Mouse (Mus musculus) spleen, adult 2 months (tissue): ENCODE data around the gene Calcoco1.

Experiments
- CTCF ChIP-seq: fragments of 200-500 bp; IDR thresholded peaks from 2 replicates; pipeline ENCODE4 v1.5.1; 2011; ENCODE audit warnings: mild to moderate bottlenecking, inconsistent platforms; ENCODE audit not compliant: insufficient read depth, insufficient read length, insufficient replicate concordance; ENCODE audit errors: extremely low read depth
- POLR2A ChIP-seq: fragments of 200-500 bp; IDR thresholded peaks from 2 replicates; pipeline ENCODE4 v1.6.1; 2011; ENCODE audit warnings: low read depth, low read length, inconsistent platforms

DNA sequence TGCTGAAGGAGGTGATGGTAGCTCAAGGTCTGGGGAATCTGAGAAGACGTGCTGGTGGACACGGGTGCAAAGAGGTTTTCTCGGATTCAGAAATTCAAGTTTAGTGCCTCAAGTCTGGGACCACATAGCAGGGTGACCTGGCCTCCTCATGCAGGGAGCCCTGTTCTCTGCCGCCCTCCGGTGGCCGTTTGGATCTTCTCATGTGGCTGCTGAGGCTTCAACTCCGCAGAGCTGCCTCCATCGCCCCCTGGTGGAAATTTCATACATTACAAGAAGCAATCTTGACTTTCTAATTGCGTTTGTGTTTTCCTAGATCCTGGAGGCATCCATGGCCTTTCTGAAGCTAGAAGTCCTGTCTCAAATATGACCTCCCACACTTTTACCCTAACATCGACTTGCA, 20.6 kb upstream of the Calcoco1 start:
- TF ChIP-seq POLR2A (no peak), CTCF (peak; percentile 99)
